Mouse (Mus musculus) lung, adult 2 months (tissue): Measurements from ENCODE around the gene Erg28. TPM values are rescaled to one million over a fixed set of nuclear protein-coding genes. Genes with fewer than 3 reads are reported as not detected.

Experiments used
- DNase-seq: peaks from one replicate; pipeline ENCODE4 v3.0.0; 2022
- H3K4me1 ChIP-seq: fragments of 200-500 bp; 2 replicates; pipeline ENCODE4 v1.6.1; 2011; ENCODE audit warnings: low read length; ENCODE audit not compliant: control insufficient read depth, insufficient read depth
- H3K4me3 ChIP-seq: fragments of 200-500 bp; replicated peaks from 2 replicates; pipeline ENCODE3; 2011; ENCODE audit warnings: low read depth, mild to moderate bottlenecking, control low read depth, low read length; ENCODE audit errors: extremely low read depth
- CTCF ChIP-seq: fragments of 200-500 bp; IDR thresholded peaks from 2 replicates; pipeline ENCODE4 v1.5.1; 2011; ENCODE audit warnings: mild to moderate bottlenecking, low read length, control low read depth; ENCODE audit not compliant: insufficient read depth
- POLR2A ChIP-seq: fragments of 200-500 bp; IDR thresholded peaks from 2 replicates; pipeline ENCODE4 v1.6.1; 2011; ENCODE audit warnings: low read depth, mild to moderate bottlenecking, control low read depth, low read length, borderline replicate concordance; ENCODE audit errors: extremely low read depth
- WGBS: fragments of 180-500 bp; shearing (Covaris S2); methylation state at CpG from one replicate; pipeline ENCODE4 v1.1.7; 2018; 5-methylcytosine and 5-hydroxymethylcytosine counted together
- polyA plus RNA-seq: library from polyadenylated mRNA; depleted of rRNA; stranded (reverse); fragments of >200 nt; gene quantifications from 2 replicates; pipeline ENCODE4 v1.2.3, GENCODE M21; 2012; rRNA removed

Erg28 gene
- polyA plus RNA-seq, 1 experiment: 35.6 TPM

GRCm38 (mm10) chr12:85792821-85793346 is 31.5 kb downstream of the Erg28 start:
- no peak for TF ChIP-seq CTCF
- 36% methylated on average over 6 of the region's 6 CpGs for WGBS
- no peak overlapping the region for H3K4me3 ChIP-seq
- DNase-seq: no peak
- H3K4me1 ChIP-seq: no peaks in the 10 kb centered on the region

- Histone ChIP-seq H3K4me3 (no peak overlapping the region), H3K4me1 (no peaks in the 10 kb centered on the region)
- no peak for DNase-seq
- 87% methylated on average over 4 of the region's 4 CpGs for WGBS
- TF ChIP-seq CTCF (no peak), POLR2A (no peak)
These were observed 32.2 kb downstream of the Erg28 start for GRCm38 (mm10) chr12:85792158-85792557.

- DNase-seq: no peak
- Histone ChIP-seq H3K4me3 (no peak overlapping the region), H3K4me1 (no peaks in the 10 kb centered on the region)
- 62% methylated on average over 19 of the region's 19 CpGs for WGBS
- TF ChIP-seq CTCF (no peak), POLR2A (no peak)
These were observed 39.2 kb downstream of the Erg28 start for GRCm38 (mm10) chr12:85784916-85785815.

- DNase-seq: no peak
- WGBS: 81% methylated on average over 3 of the region's 3 CpGs
- no peak for TF ChIP-seq POLR2A
- TF ChIP-seq CTCF: no peak
These were observed 42.7 kb downstream of the Erg28 start for GRCm38 (mm10) chr12:85781606-85782005.

GRCm38 (mm10) chr12:85779707-85780106 is 44.6 kb downstream of the Erg28 start:
- no peak for TF ChIP-seq POLR2A
- no peak for TF ChIP-seq CTCF
- no peak for DNase-seq
- Histone ChIP-seq H3K4me3 (no peak overlapping the region), H3K4me1 (peaks cover 2% of the 10 kb centered on the region; the same call in 1 of the 2 replicates)
- WGBS: 86% methylated on average over 5 of the region's 5 CpGs

More at GRCm38 (mm10) chr12:85781606-85782005, 42.7 kb downstream of the Erg28 start:
- H3K4me1 ChIP-seq: no peaks in the 10 kb centered on the region; the same call in 1 of the 2 replicates
- no peak overlapping the region for H3K4me3 ChIP-seq

- TF ChIP-seq CTCF: no peak
- TF ChIP-seq POLR2A: no peak
- DNase-seq: no peak
- Histone ChIP-seq H3K4me3 (no peak overlapping the region), H3K4me1 (peaks cover 2% of the 10 kb centered on the region; the same call in 1 of the 2 replicates)
- 44% methylated on average over 3 of the region's 3 CpGs for WGBS
These were observed 45.4 kb downstream of the Erg28 start for GRCm38 (mm10) chr12:85778962-85779361.

GRCm38 (mm10) chr12:85771356-85771755 is 53.0 kb downstream of the Erg28 start:
- DNase-seq: no peak
- H3K4me1 ChIP-seq: 0 out of 2 replicates have a peak, but pooled peaks cover 2% of the 10 kb centered on the region
- H3K4me3 ChIP-seq: no peak overlapping the region
- WGBS: 24% methylated on average over 3 of the region's 3 CpGs
- TF ChIP-seq POLR2A (no peak), CTCF (no peak)

GRCm38 (mm10) chr12:85767750-85768149 is 56.6 kb downstream of the Erg28 start:
- 56% methylated on average over 4 of the region's 4 CpGs for WGBS

GRCm38 (mm10) chr12:85766287-85766686 is 58.1 kb downstream of the Erg28 start:
- no peaks in the 10 kb centered on the region for H3K4me1 ChIP-seq
- H3K4me3 ChIP-seq: no peak overlapping the region
- WGBS: 60% methylated on average over 3 of the region's 3 CpGs
- DNase-seq: no peak
- no peak for TF ChIP-seq POLR2A
- no peak for TF ChIP-seq CTCF

More at GRCm38 (mm10) chr12:85767750-85768149, 56.6 kb downstream of the Erg28 start:
- no peak for TF ChIP-seq CTCF
- TF ChIP-seq POLR2A: no peak
- no peak for DNase-seq
- H3K4me3 ChIP-seq: no peak overlapping the region
- no peaks in the 10 kb centered on the region for H3K4me1 ChIP-seq

Other genes starting within 250 kb of the Erg28 start
- gene Jdp2, start 225.5 kb downstream of the Erg28 start, polyA plus RNA-seq: 21.6 and 30.9 TPM in 2 replicates
- gene Batf, start 137.9 kb downstream of the Erg28 start, polyA plus RNA-seq: 8.7 and 10.5 TPM in 2 replicates
- 11.6 and 12.7 TPM in 2 replicates for gene Flvcr2, start 78.0 kb downstream of the Erg28 start, polyA plus RNA-seq
- gene Ttll5, start 109 bp upstream of the Erg28 start, polyA plus RNA-seq: 11.1 and 11.7 TPM in 2 replicates